In genomic region chr7:35729621-35730031, GRCm38 (mm10) we compare ENCODE assay signal across 9 mouse cellular contexts. TPM values are rescaled to one million over a fixed set of nuclear protein-coding genes. Genes with fewer than 3 reads are reported as not detected.
DNase-seq lines count a peak whose midpoint lies in the region; ATAC-seq and TF ChIP-seq lines count a peak whose summit lies in the region.
"Had no signal": no experiment of that assay in that cellular context is flagged by ENCODE, and none has a peak within 500 bp of the region (broad histone marks: within the 10 kb centered on the region; RNA-seq: fewer than 3 reads in every experiment).

No protein-coding gene starts in this region.

- 58% methylated on average over 9 of the region's 9 CpGs for WGBS in kidney, adult 2 months
- WGBS in kidney, embryonic 14.5 days: 93% methylated on average over 9 of the region's 9 CpGs
- WGBS in stomach, embryonic 16.5 days: 65% methylated on average over 9 of the region's 9 CpGs
- WGBS in midbrain, embryonic 10.5 days: 92% methylated on average over 9 of the region's 9 CpGs

- H3K9me3 ChIP-seq in kidney, embryonic 14.5 days (ENCODE audit: control insufficient read depth, low read length): no peaks in the 10 kb centered on the region
- H3K9me3 ChIP-seq in stomach, embryonic 16.5 days (replicated peaks; ENCODE audit: control insufficient read depth, low read length): no peaks in the 10 kb centered on the region
- H3K9me3 ChIP-seq in midbrain, embryonic 10.5 days (replicated peaks): peaks cover 19% of the 10 kb centered on the region
- H3K9me3 ChIP-seq: heart, embryonic 13.5 days had no signal

- no peak overlapping the region for H3K27ac ChIP-seq in kidney, adult 2 months (ENCODE audit: insufficient read depth, low read depth, low read length)
- H3K27ac ChIP-seq in kidney, embryonic 14.5 days (ENCODE audit: low read depth, low read length): no peak overlapping the region
- no peak overlapping the region for H3K27ac ChIP-seq in stomach, embryonic 16.5 days (ENCODE audit: low read length)
- no peak overlapping the region for H3K27ac ChIP-seq in midbrain, embryonic 10.5 days (replicated peaks)
- H3K27ac ChIP-seq: heart, embryonic 13.5 days had no signal

- no peak overlapping the region for H3K4me3 ChIP-seq in kidney, adult 2 months (ENCODE audit: insufficient read depth, low read depth, low read length)
- H3K4me3 ChIP-seq in kidney, embryonic 14.5 days (ENCODE audit: low read length): no peak overlapping the region
- H3K4me3 ChIP-seq in stomach, embryonic 16.5 days (replicated peaks; ENCODE audit: low read length): no peak overlapping the region
- no peak overlapping the region for H3K4me3 ChIP-seq in midbrain, embryonic 10.5 days
- H3K4me3 ChIP-seq: heart, embryonic 13.5 days had no signal

- ATAC-seq in kidney, embryonic 14.5 days (ENCODE audit: low FRiP score, low TSS enrichment): no peak
- ATAC-seq in inflammation-experienced regulatory T-cells, adult 6 months: peak; percentile 98
- peak; percentile 58; the same call in 1 of the 2 replicates for ATAC-seq in stomach, embryonic 16.5 days (ENCODE audit: insufficient read depth, low FRiP score)

- no peaks in the 10 kb centered on the region for H3K4me1 ChIP-seq in kidney, adult 2 months (ENCODE audit: control insufficient read depth, insufficient read depth, low read length)
- H3K4me1 ChIP-seq in kidney, embryonic 14.5 days (ENCODE audit: control insufficient read depth, insufficient read depth, low read length): no peaks in the 10 kb centered on the region
- H3K4me1 ChIP-seq in stomach, embryonic 16.5 days (ENCODE audit: control insufficient read depth, insufficient read depth, low read length): peaks cover 3% of the 10 kb centered on the region; the same call in 1 of the 2 replicates
- no peaks in the 10 kb centered on the region for H3K4me1 ChIP-seq in midbrain, embryonic 10.5 days

- H3K27me3 ChIP-seq in kidney, adult 2 months (replicated peaks; ENCODE audit: control insufficient read depth, insufficient read depth, low read length): no peaks in the 10 kb centered on the region
- H3K27me3 ChIP-seq in kidney, embryonic 14.5 days (ENCODE audit: control insufficient read depth, insufficient read depth, low read length): no peaks in the 10 kb centered on the region
- H3K27me3 ChIP-seq in stomach, embryonic 16.5 days (ENCODE audit: control insufficient read depth, insufficient read depth, low read length): no peaks in the 10 kb centered on the region
- no peaks in the 10 kb centered on the region for H3K27me3 ChIP-seq in midbrain, embryonic 10.5 days (ENCODE audit: low read depth, poor library complexity, severe bottlenecking)
- H3K27me3 ChIP-seq: heart, embryonic 13.5 days had no signal

- no peak overlapping the region for H3K9ac ChIP-seq in kidney, embryonic 14.5 days (ENCODE audit: low read depth, low read length)
- no peak overlapping the region for H3K9ac ChIP-seq in stomach, embryonic 16.5 days (ENCODE audit: low read length)
- H3K9ac ChIP-seq: heart, embryonic 13.5 days had no signal

- no peaks in the 10 kb centered on the region for H3K36me3 ChIP-seq in kidney, adult 2 months (ENCODE audit: control insufficient read depth, insufficient read depth, low read length)
- H3K36me3 ChIP-seq in kidney, embryonic 14.5 days (ENCODE audit: control insufficient read depth, insufficient read depth, low read length): peaks cover 6% of the 10 kb centered on the region; the same call in 1 of the 2 replicates
- H3K36me3 ChIP-seq in stomach, embryonic 16.5 days (ENCODE audit: control insufficient read depth, insufficient read depth, low read length): no peaks in the 10 kb centered on the region
- peaks cover 92% of the 10 kb centered on the region for H3K36me3 ChIP-seq in midbrain, embryonic 10.5 days

- peak; percentile 47 for DNase-seq in kidney, adult 2 months
- peak; percentile 43 for DNase-seq in ZHBTc4 (ENCODE audit: low read depth, low spot score)
- no peak for DNase-seq in embryo, embryonic 10.5 days (ENCODE audit: low spot score)
- no peak for DNase-seq in cerebellum, adult 9-11 months
- no peak for DNase-seq in midbrain, embryonic 10.5 days (ENCODE audit: low spot score)

- no peak for TF ChIP-seq POLR2A in kidney, adult 2 months (IDR thresholded peaks at IDR 0.05; ENCODE audit: low read depth, low read length)

- TF ChIP-seq CTCF in kidney, adult 2 months (conservative IDR thresholded peaks at IDR 0.05; ENCODE audit: insufficient read depth, insufficient read length, low read depth, low read length): no peak

- H3K4me2 ChIP-seq in kidney, embryonic 14.5 days (replicated peaks; ENCODE audit: low read depth, low read length): no peak overlapping the region
- no peak overlapping the region for H3K4me2 ChIP-seq in stomach, embryonic 16.5 days (ENCODE audit: low read depth, low read length)
- H3K4me2 ChIP-seq: heart, embryonic 13.5 days had no signal

RNA-seq across cellular contexts. Expression of gene Dpy19l3, which starts 24.6 kb away (rescaled TPM):
- 5.8 and 6.7 TPM in 2 replicates for polyA plus RNA-seq in kidney, adult 2 months (2012; rRNA removed)
- 32.6 and 41.3 TPM in 2 replicates for polyA plus RNA-seq in kidney, embryonic 14.5 days (2014; fragmentation: Nextera tagmentation; extraction: Ambion mirVana)
- polyA plus RNA-seq in inflammation-experienced regulatory T-cells, adult 6 months (2017; shearing (Covaris generic)): 10 to 100 TPM; 32.9 to 50.5 (median 38.3) TPM
- 18.0 and 21.1 TPM in 2 replicates for polyA plus RNA-seq in stomach, embryonic 16.5 days (2015; fragmentation: Nextera tagmentation; extraction: Ambion mirVana)
- polyA plus RNA-seq in midbrain, embryonic 10.5 days (2016; fragmentation: Nextera tagmentation; extraction: Ambion mirVana): 34.3 and 34.7 TPM in 2 replicates

Comparison
In these comparisons a context has a peak if more than half of its experiments do, and no peak if none do; other contexts are left out.
1. DNase-seq: peak in kidney, adult 2 months (single experiment) and ZHBTc4 (single experiment); none in embryo, embryonic 10.5 days (single experiment), cerebellum, adult 9-11 months (single experiment) and midbrain, embryonic 10.5 days (single experiment).